Mouse (Mus musculus) liver, adult 2 months (tissue): ENCODE results near the gene Kbtbd4.

Experiments used
- CTCF ChIP-seq: fragments of 200-500 bp; IDR thresholded peaks from 2 replicates; pipeline ENCODE4 v1.5.1; 2011; ENCODE audit warnings: low read depth, low read length, control low read depth
- POLR2A ChIP-seq: fragments of 200-500 bp; IDR thresholded peaks from 2 replicates; pipeline ENCODE4 v1.6.1; 2011; ENCODE audit warnings: low read length, control low read depth; ENCODE audit not compliant: insufficient read depth; ENCODE audit errors: extremely low read depth

DNA sequence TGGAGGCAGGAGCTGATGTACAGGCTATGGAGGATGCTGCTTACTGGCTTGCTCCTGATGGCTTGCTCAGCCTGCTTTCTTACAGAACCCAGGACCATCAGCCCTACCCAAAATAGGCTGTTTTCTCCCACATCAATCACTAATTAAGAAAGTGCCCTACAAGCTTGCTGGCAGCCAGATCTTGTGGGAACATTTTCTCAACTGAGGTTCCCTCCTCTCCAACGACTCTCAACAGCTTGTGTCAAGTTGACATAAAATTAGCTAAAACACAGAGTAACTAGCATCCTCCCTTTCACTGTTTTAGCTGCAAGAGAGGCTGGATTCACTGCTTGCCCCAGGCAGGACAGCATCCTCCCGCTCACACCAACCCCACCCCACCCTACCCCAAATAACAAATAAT lies 22.7 kb upstream of the Kbtbd4 start:
- no peak for TF ChIP-seq CTCF
- TF ChIP-seq POLR2A = no peak
